Mouse (Mus musculus) heart, postnatal 36 days (tissue): ENCODE measurements around the gene Gm49630. TPM values are rescaled to one million over a fixed set of nuclear protein-coding genes. Genes with fewer than 3 reads are reported as not detected.
"Not testable (repeated sequence)": the region's sequence is repeated elsewhere in the genome, so short reads cannot be mapped to it uniquely, and the experiment has no call there.

Experiments
- DNase-seq, 2 experiments: peaks; one replicate each; pipeline ENCODE4 v3.0.0; 2021 to 2022
- intact Hi-C: fragments of 180-260 bp; cut with DNase I; formaldehyde crosslinking; loops from one replicate; pipeline ENCODE4 v1.15.1; 2025
- total RNA-seq, 2 experiments: library from RNA; stranded (reverse); gene quantifications; 2 replicates each; pipeline ENCODE4 v1.2.3; 2021

The Gm49630 gene
- total RNA-seq, 2 experiments from 2014 or later, result not detected

- intact Hi-C loops, DNase-seq: not testable (repeated sequence)
Observed at GRCm38 (mm10) chr17:7376951-7377700, 5.3 kb upstream of the Gm49630 start.

- DNase-seq, intact Hi-C loops: not testable (repeated sequence)
Observed at GRCm38 (mm10) chr17:7369401-7369800, 2.4 kb downstream of the Gm49630 start.

GRCm38 (mm10) chr17:7366676-7367374, 5.0 kb downstream of the Gm49630 start:
- intact Hi-C loops, DNase-seq: not testable (repeated sequence)

- DNase-seq, intact Hi-C loops: not testable (repeated sequence)
Observed at GRCm38 (mm10) chr17:7366265-7366664, 5.5 kb downstream of the Gm49630 start.

GRCm38 (mm10) chr17:7365615-7366014, 6.2 kb downstream of the Gm49630 start:
- intact Hi-C loops, DNase-seq: not testable (repeated sequence)

GRCm38 (mm10) chr17:7360749-7361465, 10.9 kb downstream of the Gm49630 start:
- DNase-seq, result peak; percentile 3 to 17

GRCm38 (mm10) chr17:7359806-7360205, 12.0 kb downstream of the Gm49630 start:
- intact Hi-C loops, result not testable (repeated sequence)

More at GRCm38 (mm10) chr17:7360749-7361465, 10.9 kb downstream of the Gm49630 start:
- intact Hi-C loops, result not testable (repeated sequence)

GRCm38 (mm10) chr17:7352596-7352995, 19.2 kb downstream of the Gm49630 start, which contains the start of gene Ttll2:
Gene Ttll2 (minus strand): TSS chr17:7352696.
- DNase-seq, intact Hi-C loops: not testable (repeated sequence)

More at GRCm38 (mm10) chr17:7359806-7360205, 12.0 kb downstream of the Gm49630 start:
- not testable (repeated sequence) for DNase-seq

GRCm38 (mm10) chr17:7348765-7349164, 23.0 kb downstream of the Gm49630 start:
- intact Hi-C loops, DNase-seq: not testable (repeated sequence)

- DNase-seq, intact Hi-C loops: not testable (repeated sequence)
Observed at GRCm38 (mm10) chr17:7337381-7337780, 34.4 kb downstream of the Gm49630 start.

GRCm38 (mm10) chr17:7332745-7333144, 39.0 kb downstream of the Gm49630 start:
- DNase-seq, result not testable (repeated sequence)

GRCm38 (mm10) chr17:7326415-7326814, 45.4 kb downstream of the Gm49630 start:
- DNase-seq, intact Hi-C loops: not testable (repeated sequence)

More at GRCm38 (mm10) chr17:7332745-7333144, 39.0 kb downstream of the Gm49630 start:
- intact Hi-C loops, result not testable (repeated sequence)

GRCm38 (mm10) chr17:7324346-7324745, 47.4 kb downstream of the Gm49630 start, which contains the start of gene Tcp10a:
Gene Tcp10a (plus strand): TSS chr17:7324646.
- intact Hi-C loops, DNase-seq: not testable (repeated sequence)

- intact Hi-C loops, DNase-seq: not testable (repeated sequence)
Observed at GRCm38 (mm10) chr17:7319789-7320188, 52.0 kb downstream of the Gm49630 start.

GRCm38 (mm10) chr17:7315693-7316382, 55.9 kb downstream of the Gm49630 start:
- DNase-seq, intact Hi-C loops: not testable (repeated sequence)

- peak in 1 of 2 experiments; percentile 37 for DNase-seq
Observed at GRCm38 (mm10) chr17:7306278-7307196, 65.2 kb downstream of the Gm49630 start.

More at GRCm38 (mm10) chr17:7306278-7307196, 65.2 kb downstream of the Gm49630 start:
- intact Hi-C loops, result not testable (repeated sequence)
